Mouse (Mus musculus) liver, embryonic 13.5 days (tissue): ENCODE measurements around the gene Mrpl36. TPM values are rescaled to one million over a fixed set of nuclear protein-coding genes. Genes with fewer than 3 reads are reported as not detected.
A peak's percentile ranks its signal among the peaks of the same experiment; 100 is the strongest.

Experiments
- ATAC-seq: fragments of 200-750 bp; cut with Nextera tagmentation; 2 replicates; pipeline ENCODE4 v1.8.0; 2017; ENCODE audit warnings: low read depth, mild to moderate bottlenecking, moderate number of reproducible peaks, moderate library complexity
- DNase-seq: peaks from one replicate; pipeline ENCODE4 v3.0.0; 2022
- H3K27ac ChIP-seq: fragments of 300-500 bp; sonication (generic); 2 replicates; pipeline ENCODE4 v1.5.1; 2015; ENCODE audit warnings: moderate library complexity, mild to moderate bottlenecking, inconsistent platforms
- H3K27me3 ChIP-seq: fragments of 300-500 bp; sonication (generic); 2 replicates; pipeline ENCODE4 v1.6.1; 2015; ENCODE audit warnings: mild to moderate bottlenecking, inconsistent platforms
- H3K36me3 ChIP-seq: fragments of 300-500 bp; sonication (generic); 2 replicates; pipeline ENCODE4 v1.6.1; 2015; ENCODE audit warnings: mild to moderate bottlenecking, inconsistent platforms
- H3K4me1 ChIP-seq: fragments of 300-500 bp; sonication (generic); replicated peaks from 2 replicates; pipeline ENCODE4 v1.6.1; 2015; ENCODE audit warnings: inconsistent platforms
- H3K4me2 ChIP-seq: fragments of 300-500 bp; sonication (generic); 2 replicates; pipeline ENCODE4 v1.6.1; 2015; ENCODE audit warnings: inconsistent platforms, mild to moderate bottlenecking, moderate library complexity
- H3K4me3 ChIP-seq: fragments of 300-500 bp; sonication (generic); replicated peaks from 2 replicates; pipeline ENCODE4 v1.5.1; 2015; ENCODE audit warnings: mild to moderate bottlenecking, inconsistent platforms
- H3K9ac ChIP-seq: fragments of 300-500 bp; sonication (generic); 2 replicates; pipeline ENCODE4 v1.6.1; 2015; ENCODE audit warnings: mild to moderate bottlenecking, inconsistent platforms
- H3K9me3 ChIP-seq: fragments of 300-500 bp; sonication (generic); replicated peaks from 2 replicates; pipeline ENCODE4 v1.6.1; 2016; ENCODE audit warnings: inconsistent platforms
- WGBS: fragments of 180-500 bp; shearing (Covaris S2); methylation state at CpG from one replicate; pipeline ENCODE4 v1.1.7; 2015; ENCODE audit not compliant: insufficient replicate concordance; 5-methylcytosine and 5-hydroxymethylcytosine counted together
- polyA plus RNA-seq: library from polyadenylated mRNA; unstranded; fragments of >200 nt; fragmentation: Nextera tagmentation; extraction: Ambion mirVana; gene quantifications from 2 replicates; pipeline ENCODE4 v1.2.1, GENCODE M21; 2015

Mrpl36 gene
- polyA plus RNA-seq, 1 experiment from 2014 or later = 132 TPM

DNA sequence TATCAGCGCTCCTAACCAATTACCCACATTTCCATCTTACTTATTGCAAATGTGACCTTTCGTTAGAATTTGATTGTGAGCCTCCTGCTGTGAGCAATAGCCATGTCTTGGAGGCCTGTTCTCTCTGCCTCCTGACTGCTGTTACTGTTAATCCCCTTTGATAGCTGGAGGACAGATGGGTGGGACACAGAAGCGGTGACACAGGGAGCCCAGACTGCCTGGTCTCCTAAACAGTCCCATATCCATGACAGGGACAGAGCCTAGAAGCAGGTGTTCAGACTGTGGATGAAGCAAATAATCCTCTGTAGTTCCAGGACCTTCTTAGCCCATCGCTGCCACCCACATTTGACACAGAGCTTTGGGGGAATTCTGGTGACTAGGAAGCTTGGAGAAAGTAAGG is 21.9 kb upstream of the Mrpl36 start:
- no peak overlapping the region for H3K27ac ChIP-seq
- no peaks in the 10 kb centered on the region; the same call in 1 of the 2 replicates for H3K27me3 ChIP-seq

DNA sequence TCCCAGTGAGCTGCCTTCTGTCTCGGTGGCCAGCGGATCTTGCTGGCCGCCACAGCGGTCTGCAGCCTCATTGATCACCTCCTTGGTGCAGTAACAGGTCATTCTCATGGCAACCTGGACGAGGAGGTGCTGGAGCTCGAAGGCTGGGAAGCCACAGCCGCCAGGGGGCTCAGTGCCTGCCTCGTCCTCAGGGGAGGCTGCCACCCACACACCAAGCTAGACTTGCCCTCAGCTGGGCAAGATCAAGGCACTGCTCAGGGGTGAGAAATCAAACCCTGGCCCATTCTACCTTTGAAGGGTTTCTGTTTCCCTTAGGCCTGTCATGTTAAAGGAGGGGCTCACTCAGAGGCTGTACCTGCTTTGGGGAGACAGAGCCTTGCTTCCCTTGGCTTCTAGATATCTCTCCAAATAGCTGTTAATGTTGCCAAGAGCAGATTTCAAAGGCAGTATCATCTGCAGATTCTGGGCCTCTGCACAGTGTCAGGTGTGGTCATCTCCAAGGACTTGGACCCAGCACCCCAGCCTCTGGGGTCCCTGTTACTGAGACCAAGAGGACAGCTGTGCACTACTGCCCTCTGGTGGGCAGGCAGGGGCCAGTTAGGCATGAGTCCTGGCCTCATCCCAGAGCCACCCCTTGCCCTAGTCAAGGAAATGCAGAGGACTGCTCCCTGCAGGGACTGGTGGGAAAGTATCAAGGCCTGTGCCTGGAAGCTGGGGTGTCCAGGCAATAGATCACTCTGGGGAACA is 18.0 kb upstream of the Mrpl36 start:
- no peak overlapping the region for H3K4me2 ChIP-seq
- no peaks in the 10 kb centered on the region; the same call in 1 of the 2 replicates for H3K27me3 ChIP-seq
- no peak overlapping the region for H3K27ac ChIP-seq
- no peaks in the 10 kb centered on the region for H3K36me3 ChIP-seq
- H3K4me1 ChIP-seq = no peaks in the 10 kb centered on the region; the same call in 1 of the 2 replicates
- H3K9me3 ChIP-seq = no peaks in the 10 kb centered on the region
- H3K9ac ChIP-seq = no peak overlapping the region
- H3K4me3 ChIP-seq = no peak overlapping the region
- 26% methylated on average over 8 of the region's 8 CpGs for WGBS
- DNase-seq (peak; percentile 22), ATAC-seq (peak; percentile 65)

More for the DNA sequence above, 21.9 kb upstream of the Mrpl36 start:
- 63% methylated on average over 4 of the region's 4 CpGs for WGBS
- H3K9me3 ChIP-seq = no peaks in the 10 kb centered on the region
- H3K4me2 ChIP-seq = no peak overlapping the region
- no peaks in the 10 kb centered on the region for H3K36me3 ChIP-seq
- ATAC-seq (no peak), DNase-seq (no peak)
- H3K4me3 ChIP-seq = no peak overlapping the region
- no peaks in the 10 kb centered on the region; the same call in 1 of the 2 replicates for H3K4me1 ChIP-seq
- H3K9ac ChIP-seq = no peak overlapping the region

DNA sequence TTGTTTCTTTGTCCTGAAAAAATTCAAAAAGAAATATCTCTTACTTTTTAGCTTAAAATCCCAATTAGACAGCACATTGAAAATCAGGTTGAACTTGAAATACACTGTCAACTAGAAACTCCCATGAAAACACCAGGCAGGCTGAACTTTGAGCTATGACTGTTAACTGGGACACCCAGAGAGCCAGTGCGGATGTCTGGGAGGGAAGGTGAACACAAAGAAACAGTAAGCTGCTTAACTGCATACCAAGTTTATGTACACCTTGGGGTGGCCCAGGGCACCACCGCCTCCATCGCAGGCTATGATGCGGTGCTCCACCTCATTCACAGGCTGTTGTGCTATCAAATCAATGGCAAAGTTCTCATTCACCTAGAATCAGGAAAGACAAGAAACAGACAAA is 8.3 kb upstream of the Mrpl36 start:
- H3K27ac ChIP-seq = no peak overlapping the region
- H3K27me3 ChIP-seq = no peaks in the 10 kb centered on the region
- peaks cover 85% of the 10 kb centered on the region for H3K36me3 ChIP-seq
- ATAC-seq (no peak), DNase-seq (no peak)
- no peaks in the 10 kb centered on the region for H3K9me3 ChIP-seq
- no peak overlapping the region for H3K4me2 ChIP-seq
- H3K4me1 ChIP-seq = no peaks in the 10 kb centered on the region; the same call in 1 of the 2 replicates
- no peak overlapping the region for H3K4me3 ChIP-seq
- WGBS = 94% methylated on average over 4 of the region's 4 CpGs
- H3K9ac ChIP-seq = no peak overlapping the region

DNA sequence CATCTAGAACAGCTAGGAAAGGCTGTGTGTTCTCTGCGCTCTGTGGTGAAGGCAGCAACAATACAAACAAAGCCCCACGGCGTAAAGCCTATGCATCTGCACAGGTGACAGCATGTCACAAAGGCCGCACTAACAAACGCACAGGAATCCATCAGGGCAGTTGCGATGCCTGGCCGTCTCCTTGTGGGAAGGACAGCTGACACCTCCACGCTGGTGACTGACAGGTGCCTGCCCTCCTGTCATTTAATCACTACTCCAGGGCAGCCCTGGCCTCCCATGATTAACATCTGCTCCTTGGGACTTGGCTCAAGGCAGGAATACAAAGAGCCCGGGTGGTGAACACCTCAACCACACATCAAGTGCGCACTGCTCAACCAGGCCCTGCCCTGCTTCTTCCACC is 5.7 kb upstream of the Mrpl36 start:
- H3K4me1 ChIP-seq = peaks cover 22% of the 10 kb centered on the region
- H3K4me3 ChIP-seq = no peak overlapping the region
- WGBS = 86% methylated on average over 10 of the region's 10 CpGs
- H3K9me3 ChIP-seq = no peaks in the 10 kb centered on the region
- H3K9ac ChIP-seq = no peak overlapping the region
- H3K27ac ChIP-seq = no peak overlapping the region
- ATAC-seq (no peak), DNase-seq (no peak)
- no peaks in the 10 kb centered on the region for H3K27me3 ChIP-seq
- no peak overlapping the region for H3K4me2 ChIP-seq
- peaks cover 89% of the 10 kb centered on the region for H3K36me3 ChIP-seq

DNA sequence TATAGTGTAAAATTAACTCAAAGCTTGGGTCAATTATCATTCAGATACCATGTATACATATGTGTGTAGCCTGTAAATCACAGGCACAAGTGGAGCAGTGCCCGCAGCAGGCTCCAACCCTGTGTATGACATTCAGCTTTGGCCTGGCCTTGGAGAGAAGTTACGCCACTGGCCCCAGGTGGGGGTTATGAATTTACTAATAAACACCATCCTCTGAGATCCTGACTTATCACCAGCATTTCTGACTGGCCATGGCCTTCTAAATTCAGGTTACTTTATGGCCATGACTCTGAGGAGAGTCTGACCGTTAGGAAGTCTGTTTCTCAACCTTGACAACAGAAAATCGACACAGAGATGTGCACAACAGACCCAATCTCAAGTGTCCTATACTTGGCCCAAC is 4.9 kb upstream of the Mrpl36 start:
- no peak overlapping the region for H3K4me3 ChIP-seq
- H3K9me3 ChIP-seq = no peaks in the 10 kb centered on the region
- 84% methylated on average over 4 of the region's 4 CpGs for WGBS
- DNase-seq = no peak
- no peak for ATAC-seq
- no peak overlapping the region for H3K27ac ChIP-seq
- H3K27me3 ChIP-seq = no peaks in the 10 kb centered on the region
- H3K4me2 ChIP-seq = no peak overlapping the region
- H3K4me1 ChIP-seq = peaks cover 24% of the 10 kb centered on the region
- no peak overlapping the region for H3K9ac ChIP-seq
- H3K36me3 ChIP-seq = peaks cover 82% of the 10 kb centered on the region

DNA sequence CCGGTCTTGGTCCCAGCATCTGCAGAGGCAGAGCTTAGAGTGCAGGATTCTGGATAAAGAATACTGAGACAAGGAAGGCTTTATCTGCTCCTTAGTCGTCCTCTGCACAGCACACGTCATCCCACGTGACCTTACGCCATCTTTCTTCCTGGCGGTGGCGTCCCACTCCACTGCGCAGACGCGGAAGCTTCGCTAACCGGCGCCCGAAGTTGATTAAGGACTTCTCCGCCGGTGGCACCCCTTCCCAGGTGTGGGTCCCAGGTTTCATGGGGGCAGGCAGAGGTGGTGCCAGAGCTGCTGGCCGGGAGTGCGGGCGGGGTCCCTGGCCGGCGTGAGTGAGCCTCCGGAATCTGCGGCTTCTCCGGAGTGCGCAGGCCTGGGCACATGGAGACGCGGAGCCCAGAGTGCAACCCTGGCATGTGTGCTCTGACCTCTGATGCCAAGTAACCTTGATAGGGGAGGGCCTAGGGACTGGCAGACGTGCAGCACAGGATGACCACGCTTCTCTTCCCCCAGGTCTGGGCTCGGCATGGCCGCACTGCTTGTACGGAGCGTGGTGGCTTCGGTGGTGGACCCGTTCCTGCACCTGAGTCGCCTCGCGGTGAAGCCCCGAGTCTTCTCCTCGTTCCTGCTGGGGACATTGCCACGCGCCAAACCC is 2.7 kb downstream of the Mrpl36 start:
- ATAC-seq (peak; percentile 86), DNase-seq (peak; percentile 82)
- H3K27me3 ChIP-seq = no peaks in the 10 kb centered on the region
- H3K4me1 ChIP-seq = peaks cover 50% of the 10 kb centered on the region
- under 1% methylated on average over 42 of the region's 42 CpGs for WGBS
- peak overlapping the region; percentile 86 for H3K4me3 ChIP-seq
- H3K9ac ChIP-seq = peak overlapping the region; percentile 89
- peak overlapping the region; percentile 70 for H3K27ac ChIP-seq
- peak overlapping the region; percentile 85 for H3K4me2 ChIP-seq
- peaks cover 10% of the 10 kb centered on the region; the same call in 1 of the 2 replicates for H3K36me3 ChIP-seq
- no peaks in the 10 kb centered on the region for H3K9me3 ChIP-seq

DNA sequence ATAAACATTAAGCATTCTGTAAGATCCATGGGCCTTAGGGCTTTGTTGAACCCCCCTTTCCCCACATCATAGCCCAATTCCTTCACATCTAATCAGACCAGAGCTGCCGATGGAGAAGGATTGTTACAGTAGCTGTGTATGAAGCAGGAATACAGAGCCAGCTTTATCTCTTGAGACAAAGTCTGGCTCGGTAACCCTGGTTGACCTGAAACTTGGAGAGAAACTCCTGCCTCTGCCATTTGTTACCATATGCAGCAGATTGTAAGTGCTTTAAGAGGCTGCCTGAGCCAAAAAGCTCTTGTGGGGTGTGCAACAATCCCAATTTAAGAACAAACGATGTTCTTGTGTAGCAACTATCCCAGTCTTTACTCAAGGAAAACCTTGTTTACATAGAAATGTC is 3.4 kb downstream of the Mrpl36 start:
- H3K27ac ChIP-seq = peak overlapping the region; percentile 70; the same call in 1 of the 2 replicates
- peak overlapping the region; percentile 89 for H3K9ac ChIP-seq
- 28% methylated on average over 3 of the region's 3 CpGs for WGBS
- DNase-seq (no peak), ATAC-seq (no peak)
- peaks cover 44% of the 10 kb centered on the region for H3K4me1 ChIP-seq
- peak overlapping the region; percentile 86 for H3K4me3 ChIP-seq
- 0 out of 2 replicates have a peak, but pooled peaks cover 3% of the 10 kb centered on the region for H3K36me3 ChIP-seq
- no peaks in the 10 kb centered on the region for H3K27me3 ChIP-seq
- no peaks in the 10 kb centered on the region for H3K9me3 ChIP-seq
- H3K4me2 ChIP-seq = peak overlapping the region; percentile 85

DNA sequence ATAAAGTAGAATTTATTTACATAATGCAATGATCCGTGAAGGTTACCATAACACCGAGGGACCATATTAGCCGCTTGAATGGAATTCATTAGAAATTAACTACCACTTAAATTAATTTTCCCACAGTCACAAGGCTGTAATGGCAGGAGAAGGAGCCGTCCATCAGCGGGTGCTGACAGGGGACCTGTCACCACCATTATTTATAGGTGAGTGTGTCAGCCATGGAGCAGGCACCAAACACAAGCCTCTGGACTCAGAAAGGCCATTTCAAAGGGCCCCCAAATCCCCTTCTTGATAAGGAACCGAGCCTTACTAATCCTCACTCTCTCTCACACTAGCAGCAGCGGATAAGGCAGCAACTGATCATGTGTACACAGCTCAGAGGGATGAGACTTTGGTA is 8.4 kb downstream of the Mrpl36 start:
- Histone ChIP-seq H3K4me3 (no peak overlapping the region), H3K27me3 (no peaks in the 10 kb centered on the region), H3K4me2 (no peak overlapping the region), H3K9ac (no peak overlapping the region), H3K27ac (no peak overlapping the region), H3K36me3 (0 out of 2 replicates have a peak, but pooled peaks cover 3% of the 10 kb centered on the region), H3K4me1 (peaks cover 15% of the 10 kb centered on the region), H3K9me3 (no peaks in the 10 kb centered on the region)
- no peak for ATAC-seq
- no peak for DNase-seq
- 56% methylated on average over 7 of the region's 7 CpGs for WGBS

DNA sequence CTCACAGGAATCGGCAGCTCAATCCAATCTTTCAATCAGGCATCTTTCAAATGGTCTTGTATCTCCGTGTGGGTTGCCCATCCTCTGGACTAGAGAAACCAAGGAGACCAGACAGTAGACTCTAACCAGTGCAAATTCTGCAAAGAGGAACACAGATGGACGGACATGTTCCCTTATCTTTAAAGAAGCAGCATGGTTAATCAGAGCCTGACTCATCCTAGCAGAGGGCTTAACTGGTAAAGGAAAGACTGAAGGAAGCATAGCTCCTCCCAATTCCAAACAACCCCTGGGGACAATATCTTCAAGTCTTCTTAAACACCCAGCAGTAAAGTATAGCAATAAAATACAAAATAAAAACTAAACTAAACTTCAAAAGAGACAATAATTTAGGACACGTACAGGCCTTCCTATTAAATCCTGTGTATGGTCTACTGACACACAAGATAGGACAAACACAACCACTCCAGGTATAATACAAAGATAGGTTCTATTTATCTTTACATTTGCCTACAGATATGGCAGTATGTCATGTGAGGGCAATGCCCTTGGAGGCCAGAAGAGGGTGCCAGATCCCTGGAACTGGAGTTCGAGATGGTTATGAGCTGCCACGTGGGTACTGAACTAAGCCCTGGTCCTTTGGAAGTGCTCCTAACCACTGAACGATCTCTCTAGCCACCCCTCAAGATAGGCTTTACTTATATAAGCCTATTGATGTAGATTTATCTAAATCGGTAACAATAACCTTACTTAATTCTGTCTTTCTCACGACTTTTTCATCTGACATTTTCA is 17.0 kb downstream of the Mrpl36 start:
- no peaks in the 10 kb centered on the region for H3K4me1 ChIP-seq
- no peak overlapping the region for H3K9ac ChIP-seq
- H3K4me2 ChIP-seq = no peak overlapping the region
- no peak overlapping the region for H3K4me3 ChIP-seq
- DNase-seq = no peak
- no peak for ATAC-seq
- H3K9me3 ChIP-seq = no peaks in the 10 kb centered on the region
- no peaks in the 10 kb centered on the region for H3K36me3 ChIP-seq
- WGBS = 43% methylated on average over 9 of the region's 9 CpGs
- H3K27ac ChIP-seq = no peak overlapping the region
- H3K27me3 ChIP-seq = no peaks in the 10 kb centered on the region

DNA sequence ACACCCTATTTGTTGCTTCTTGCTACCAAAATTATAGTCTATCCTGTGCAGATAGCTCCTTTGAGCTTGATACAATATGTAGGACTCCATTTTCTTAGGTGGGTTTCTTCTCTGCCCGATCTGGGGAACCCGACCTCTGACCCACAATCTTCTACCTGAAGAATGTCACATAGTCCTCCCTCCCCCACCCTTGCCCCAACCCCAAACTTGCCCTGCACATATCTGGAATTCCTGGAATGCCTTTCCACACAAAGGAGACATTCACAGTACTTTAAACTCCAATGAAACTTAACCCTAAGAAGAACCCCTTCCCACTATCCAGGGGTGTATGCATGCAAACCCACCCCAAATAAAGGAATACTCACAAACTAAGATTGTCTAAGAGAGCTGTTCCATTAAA is 17.8 kb downstream of the Mrpl36 start:
- no peak for ATAC-seq
- no peak for DNase-seq
- H3K4me2 ChIP-seq = no peak overlapping the region
- no peak overlapping the region for H3K9ac ChIP-seq
- WGBS = 56% methylated on average over 2 of the region's 2 CpGs
- H3K27me3 ChIP-seq = no peaks in the 10 kb centered on the region
- H3K4me1 ChIP-seq = peaks cover 6% of the 10 kb centered on the region
- H3K36me3 ChIP-seq = no peaks in the 10 kb centered on the region
- H3K4me3 ChIP-seq = no peak overlapping the region
- no peaks in the 10 kb centered on the region for H3K9me3 ChIP-seq
- no peak overlapping the region for H3K27ac ChIP-seq

DNA sequence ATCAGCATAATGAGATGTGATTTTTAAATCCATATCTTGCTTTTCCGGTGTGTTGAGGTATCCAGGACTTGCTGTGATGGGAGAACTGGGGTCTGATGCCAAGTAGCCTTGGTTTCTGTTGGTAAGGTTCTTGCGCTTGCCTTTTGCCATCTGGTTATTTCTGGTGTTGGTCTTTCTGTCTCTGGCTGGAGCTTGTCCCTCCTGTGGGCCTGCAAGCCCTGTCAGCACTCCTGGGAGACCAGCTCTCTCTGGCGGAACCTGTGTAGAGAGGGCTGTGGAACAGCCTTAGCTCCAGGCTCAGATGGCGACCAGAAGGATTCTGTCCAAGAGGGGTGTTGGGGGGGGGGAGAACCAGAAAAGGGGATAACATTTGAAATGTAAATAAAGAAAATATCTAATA is 18.4 kb downstream of the Mrpl36 start:
- WGBS = 69% methylated on average over 4 of the region's 4 CpGs
- Histone ChIP-seq H3K4me1 (peaks cover 10% of the 10 kb centered on the region), H3K36me3 (no peaks in the 10 kb centered on the region), H3K9ac (no peak overlapping the region), H3K9me3 (no peaks in the 10 kb centered on the region), H3K4me2 (no peak overlapping the region), H3K4me3 (no peak overlapping the region), H3K27me3 (0 out of 2 replicates have a peak, but pooled peaks cover 3% of the 10 kb centered on the region), H3K27ac (no peak overlapping the region)
- ATAC-seq (no peak), DNase-seq (no peak)
